Mouse (Mus musculus): ENCODE measurements around the gene Cacna1b. TPM values are rescaled to one million over a fixed set of nuclear protein-coding genes. Genes with fewer than 3 reads are reported as not detected.

The Cacna1b gene
- polyA plus RNA-seq, 1 experiment from 2014 or later: 12.0 TPM

DNA sequence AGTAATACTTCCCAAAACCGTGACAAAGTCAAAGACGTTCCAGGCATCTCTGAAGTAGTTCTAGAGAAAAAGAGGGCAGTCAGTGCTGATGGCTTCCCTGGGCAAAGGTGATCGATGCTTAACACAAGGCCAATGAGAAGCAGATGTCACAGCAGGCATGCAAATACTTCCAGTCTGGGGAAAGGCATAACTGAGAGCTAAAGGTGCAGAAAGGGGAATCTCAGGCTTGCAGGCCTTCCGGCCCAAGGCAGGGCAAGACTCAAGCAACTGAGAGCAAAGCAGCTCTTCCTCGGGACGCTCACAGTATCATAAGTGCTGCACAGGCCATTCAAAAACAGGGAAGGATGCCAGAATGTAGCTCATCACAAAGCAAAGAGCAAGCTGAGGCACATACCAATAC lies 114.4 kb downstream of the Cacna1b start:
- Histone ChIP-seq H3K9ac (replicated peaks; ENCODE audit: low read length) (no peak overlapping the region), H3K36me3 (ENCODE audit: control insufficient read depth, insufficient read depth, low read length) (peaks cover 68% of the 10 kb centered on the region), H3K9me3 (ENCODE audit: control insufficient read depth, low read length) (no peaks in the 10 kb centered on the region), H3K27me3 (ENCODE audit: control insufficient read depth, insufficient read depth, low read length) (no peaks in the 10 kb centered on the region), H3K4me1 (ENCODE audit: control insufficient read depth, insufficient read depth, low read length) (no peaks in the 10 kb centered on the region), H3K27ac (replicated peaks; ENCODE audit: low read depth, low read length) (no peak overlapping the region), H3K4me3 (replicated peaks; ENCODE audit: low read depth, low read length) (no peak overlapping the region), H3K4me2 (ENCODE audit: low read length) (no peak overlapping the region)
- no peak for DNase-seq
- ATAC-seq (ENCODE audit: low FRiP score, low TSS enrichment): no peak
- WGBS: 93% methylated on average over 6 of the region's 6 CpGs

DNA sequence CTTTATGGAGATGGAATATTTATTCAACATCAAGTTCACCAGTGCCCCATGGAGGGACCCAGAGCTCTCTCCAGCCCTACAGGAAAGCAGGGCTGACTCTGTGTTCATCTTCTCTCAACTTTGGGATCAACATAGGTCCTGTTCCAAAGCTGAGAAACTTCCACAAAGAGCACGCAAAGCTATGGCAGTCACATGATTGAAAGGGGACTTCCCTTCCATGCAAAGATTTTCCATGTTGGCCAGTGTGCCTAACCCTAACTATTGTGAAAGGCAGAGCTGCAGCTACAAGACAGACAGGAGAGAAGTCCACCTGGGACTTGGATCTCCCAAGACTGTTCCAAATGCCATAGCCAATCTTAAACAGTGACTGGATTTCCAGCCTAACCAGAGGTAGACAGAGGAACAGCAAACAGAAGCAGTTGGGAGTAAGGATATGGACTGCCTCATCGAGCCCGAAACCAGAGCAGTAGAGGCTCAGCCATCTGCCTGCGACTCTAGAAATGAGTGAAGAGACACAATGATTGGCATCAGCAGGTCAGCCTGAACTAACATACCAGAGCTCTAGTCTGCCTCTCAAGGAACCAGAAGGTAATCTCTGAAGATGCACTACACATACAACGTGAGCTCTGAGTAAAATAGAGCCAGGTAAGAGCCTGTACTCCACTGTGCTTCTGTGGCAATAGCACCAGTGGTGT lies 116.4 kb downstream of the Cacna1b start:
- ATAC-seq (ENCODE audit: low FRiP score, low TSS enrichment) (no peak), DNase-seq (no peak)
- Histone ChIP-seq H3K27ac (replicated peaks; ENCODE audit: low read depth, low read length) (no peak overlapping the region), H3K4me1 (ENCODE audit: control insufficient read depth, insufficient read depth, low read length) (no peaks in the 10 kb centered on the region), H3K9me3 (ENCODE audit: control insufficient read depth, low read length) (no peaks in the 10 kb centered on the region), H3K4me2 (ENCODE audit: low read length) (no peak overlapping the region), H3K4me3 (replicated peaks; ENCODE audit: low read depth, low read length) (no peak overlapping the region), H3K27me3 (ENCODE audit: control insufficient read depth, insufficient read depth, low read length) (no peaks in the 10 kb centered on the region), H3K9ac (replicated peaks; ENCODE audit: low read length) (no peak overlapping the region), H3K36me3 (ENCODE audit: control insufficient read depth, insufficient read depth, low read length) (peaks cover 60% of the 10 kb centered on the region)
- 93% methylated on average over 5 of the region's 5 CpGs for WGBS

DNA sequence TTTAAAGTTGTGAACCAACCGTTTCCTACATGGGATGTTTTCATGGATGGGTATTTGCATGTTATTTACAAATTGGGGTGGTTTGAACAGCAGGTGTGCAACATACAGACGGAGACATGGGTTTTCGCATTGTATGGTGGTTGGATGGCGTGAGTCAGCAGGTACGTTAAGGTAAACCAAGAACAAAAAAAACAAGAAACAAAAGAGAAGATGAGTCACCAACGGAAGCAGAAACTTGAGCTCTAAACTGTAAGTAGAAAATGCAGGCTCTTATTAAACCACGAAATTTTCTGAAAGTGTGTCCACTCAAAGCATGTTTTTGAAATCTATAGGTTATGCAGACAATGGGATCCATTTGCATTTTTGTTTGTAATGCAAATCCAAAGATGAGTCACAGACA lies 120.1 kb downstream of the Cacna1b start:
- H3K9ac ChIP-seq (replicated peaks; ENCODE audit: low read length): no peak overlapping the region
- WGBS: 83% methylated on average over 7 of the region's 7 CpGs
- DNase-seq (no peak), ATAC-seq (ENCODE audit: low FRiP score, low TSS enrichment) (no peak)
- peaks cover 30% of the 10 kb centered on the region for H3K36me3 ChIP-seq (ENCODE audit: control insufficient read depth, insufficient read depth, low read length)
- peaks cover 9% of the 10 kb centered on the region for H3K4me1 ChIP-seq (ENCODE audit: control insufficient read depth, insufficient read depth, low read length)
- no peaks in the 10 kb centered on the region for H3K9me3 ChIP-seq (ENCODE audit: control insufficient read depth, low read length)
- H3K4me2 ChIP-seq (ENCODE audit: low read length): no peak overlapping the region
- H3K4me3 ChIP-seq (replicated peaks; ENCODE audit: low read depth, low read length): no peak overlapping the region
- no peak overlapping the region for H3K27ac ChIP-seq (replicated peaks; ENCODE audit: low read depth, low read length)
- H3K27me3 ChIP-seq (ENCODE audit: control insufficient read depth, insufficient read depth, low read length): no peaks in the 10 kb centered on the region

DNA sequence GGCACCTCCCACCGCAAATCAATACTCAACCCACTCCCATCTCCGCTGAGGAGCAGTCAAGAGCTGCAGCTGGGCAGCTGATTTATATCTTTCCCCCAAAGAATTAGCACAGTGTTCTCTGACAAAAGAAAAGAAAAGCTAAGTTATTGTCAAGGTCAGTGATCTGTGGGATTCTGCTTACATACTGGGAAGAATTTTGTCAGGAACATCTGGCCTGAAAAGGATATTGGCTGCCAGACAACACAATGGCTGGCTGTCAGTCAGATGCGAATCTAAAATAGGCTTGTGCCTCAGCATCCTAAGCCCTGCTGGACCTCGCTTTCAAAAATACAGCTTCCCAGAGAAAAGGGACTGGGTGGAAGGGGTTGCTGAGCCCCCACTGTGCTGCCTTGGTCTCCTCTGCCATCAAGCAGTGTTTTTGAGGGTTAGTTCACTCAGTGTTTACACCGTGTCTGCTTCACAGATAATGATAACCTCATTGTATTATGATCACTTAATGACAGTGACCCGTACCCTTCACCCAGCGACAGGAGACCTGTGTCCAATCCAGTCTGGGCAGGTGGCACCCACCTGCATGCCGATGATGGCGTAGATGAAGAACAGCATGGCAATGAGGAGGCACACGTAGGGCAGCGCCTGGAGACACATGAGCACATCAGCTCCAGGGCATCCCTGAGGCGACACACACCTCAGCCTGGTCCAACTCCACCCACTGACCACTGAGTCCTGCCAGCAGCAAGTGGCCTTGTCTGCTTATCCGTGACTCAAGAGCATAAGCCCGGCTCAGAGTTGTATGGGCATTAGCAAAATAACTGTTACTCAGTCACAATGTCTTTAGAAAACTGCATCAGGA lies 124.6 kb downstream of the Cacna1b start:
- Histone ChIP-seq H3K9ac (replicated peaks; ENCODE audit: low read length) (no peak overlapping the region), H3K27ac (replicated peaks; ENCODE audit: low read depth, low read length) (peak overlapping the region; percentile 57), H3K4me2 (ENCODE audit: low read length) (no peak overlapping the region), H3K4me1 (ENCODE audit: control insufficient read depth, insufficient read depth, low read length) (peaks cover 13% of the 10 kb centered on the region), H3K27me3 (ENCODE audit: control insufficient read depth, insufficient read depth, low read length) (no peaks in the 10 kb centered on the region), H3K36me3 (ENCODE audit: control insufficient read depth, insufficient read depth, low read length) (peaks cover 47% of the 10 kb centered on the region), H3K9me3 (ENCODE audit: control insufficient read depth, low read length) (no peaks in the 10 kb centered on the region), H3K4me3 (replicated peaks; ENCODE audit: low read depth, low read length) (no peak overlapping the region)
- DNase-seq: peak; percentile 38
- ATAC-seq (ENCODE audit: low FRiP score, low TSS enrichment): peak; percentile 37; the same call in 1 of the 2 replicates
- 36% methylated on average over 14 of the region's 14 CpGs for WGBS

DNA sequence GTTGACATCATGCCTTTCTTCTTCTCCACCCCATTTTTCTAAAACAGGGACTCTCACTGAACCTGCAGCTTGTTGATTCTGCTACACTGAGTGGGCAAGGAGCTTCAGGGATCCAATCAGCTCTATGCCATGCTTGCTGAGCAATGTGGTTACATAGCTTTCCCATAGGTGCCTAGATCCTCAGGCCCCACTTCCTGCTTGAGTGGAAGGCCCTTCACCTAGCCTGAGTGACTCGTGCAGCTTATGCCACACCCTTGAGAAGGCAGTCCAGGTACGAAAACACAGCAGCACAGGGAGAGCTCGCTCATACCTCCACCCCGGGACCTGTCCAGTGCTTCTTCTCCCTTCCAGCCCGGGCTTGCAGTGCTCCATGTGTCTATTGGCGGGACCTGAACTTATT lies 129.3 kb downstream of the Cacna1b start:
- no peak overlapping the region for H3K4me3 ChIP-seq (replicated peaks; ENCODE audit: low read depth, low read length)
- H3K9ac ChIP-seq (replicated peaks; ENCODE audit: low read length): no peak overlapping the region
- ATAC-seq (ENCODE audit: low FRiP score, low TSS enrichment) (no peak), DNase-seq (no peak)
- H3K4me2 ChIP-seq (ENCODE audit: low read length): no peak overlapping the region
- H3K27ac ChIP-seq (replicated peaks; ENCODE audit: low read depth, low read length): no peak overlapping the region
- H3K9me3 ChIP-seq (ENCODE audit: control insufficient read depth, low read length): no peaks in the 10 kb centered on the region
- H3K27me3 ChIP-seq (ENCODE audit: control insufficient read depth, insufficient read depth, low read length): no peaks in the 10 kb centered on the region
- H3K4me1 ChIP-seq (ENCODE audit: control insufficient read depth, insufficient read depth, low read length): peaks cover 12% of the 10 kb centered on the region
- WGBS: 89% methylated on average over 6 of the region's 6 CpGs
- H3K36me3 ChIP-seq (ENCODE audit: control insufficient read depth, insufficient read depth, low read length): peaks cover 67% of the 10 kb centered on the region

DNA sequence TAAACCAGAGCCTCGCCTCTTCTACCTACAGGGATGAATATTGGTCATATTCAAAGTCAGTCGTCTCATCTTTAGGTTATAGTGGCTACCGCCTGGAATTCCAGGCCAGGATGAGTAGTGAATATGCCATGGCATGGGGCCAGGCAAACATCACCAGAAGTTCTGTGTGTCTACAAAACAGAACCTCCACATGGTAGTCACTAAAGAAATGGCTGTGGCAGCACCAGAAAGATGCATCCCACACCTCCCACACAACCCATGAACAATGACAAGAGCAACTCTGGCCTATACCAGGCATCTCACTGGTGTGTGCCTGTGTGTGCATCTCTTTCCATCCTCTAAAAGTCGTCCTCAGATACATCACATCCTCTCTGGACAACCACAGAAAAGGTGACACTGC lies 145.8 kb downstream of the Cacna1b start:
- ATAC-seq (ENCODE audit: low FRiP score, low TSS enrichment) (no peak), DNase-seq (no peak)
- Histone ChIP-seq H3K36me3 (ENCODE audit: control insufficient read depth, insufficient read depth, low read length) (peaks cover 57% of the 10 kb centered on the region), H3K4me1 (ENCODE audit: control insufficient read depth, insufficient read depth, low read length) (no peaks in the 10 kb centered on the region), H3K9ac (replicated peaks; ENCODE audit: low read length) (no peak overlapping the region), H3K9me3 (ENCODE audit: control insufficient read depth, low read length) (no peaks in the 10 kb centered on the region), H3K27ac (replicated peaks; ENCODE audit: low read depth, low read length) (no peak overlapping the region), H3K27me3 (ENCODE audit: control insufficient read depth, insufficient read depth, low read length) (no peaks in the 10 kb centered on the region), H3K4me3 (replicated peaks; ENCODE audit: low read depth, low read length) (no peak overlapping the region), H3K4me2 (ENCODE audit: low read length) (no peak overlapping the region)
- WGBS: 84% methylated on average over 4 of the region's 4 CpGs

DNA sequence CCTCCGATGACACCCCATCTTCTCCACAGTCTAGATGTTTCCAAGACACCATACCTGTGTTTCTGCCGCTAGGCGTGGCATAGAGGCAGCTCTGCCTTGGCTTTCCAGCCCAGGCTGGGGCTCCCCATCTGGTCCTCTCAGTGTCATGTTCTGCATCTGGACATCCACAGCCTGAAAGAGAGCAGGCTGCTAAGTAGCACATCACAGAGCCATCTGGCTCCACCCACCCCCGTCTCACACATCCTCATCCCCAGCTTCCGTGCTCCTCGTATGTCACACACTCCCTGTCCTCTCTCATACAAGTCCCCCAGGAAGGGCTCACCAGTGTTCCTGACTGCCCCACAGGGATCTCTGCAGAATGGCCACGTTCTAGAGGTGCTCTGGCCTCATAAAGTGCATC lies 153.2 kb downstream of the Cacna1b start:
- H3K4me1 ChIP-seq (ENCODE audit: control insufficient read depth, insufficient read depth, low read length): no peaks in the 10 kb centered on the region
- ATAC-seq (ENCODE audit: low FRiP score, low TSS enrichment) (no peak), DNase-seq (no peak)
- no peak overlapping the region for H3K4me2 ChIP-seq (ENCODE audit: low read length)
- whole genome bisulfite sequencing: 87% methylated on average over 7 of the region's 7 CpGs
- H3K9me3 ChIP-seq (ENCODE audit: control insufficient read depth, low read length): no peaks in the 10 kb centered on the region
- H3K27ac ChIP-seq (replicated peaks; ENCODE audit: low read depth, low read length): no peak overlapping the region
- H3K9ac ChIP-seq (replicated peaks; ENCODE audit: low read length): no peak overlapping the region
- H3K36me3 ChIP-seq (ENCODE audit: control insufficient read depth, insufficient read depth, low read length): peaks cover 81% of the 10 kb centered on the region
- H3K4me3 ChIP-seq (replicated peaks; ENCODE audit: low read depth, low read length): no peak overlapping the region
- H3K27me3 ChIP-seq (ENCODE audit: control insufficient read depth, insufficient read depth, low read length): no peaks in the 10 kb centered on the region

DNA sequence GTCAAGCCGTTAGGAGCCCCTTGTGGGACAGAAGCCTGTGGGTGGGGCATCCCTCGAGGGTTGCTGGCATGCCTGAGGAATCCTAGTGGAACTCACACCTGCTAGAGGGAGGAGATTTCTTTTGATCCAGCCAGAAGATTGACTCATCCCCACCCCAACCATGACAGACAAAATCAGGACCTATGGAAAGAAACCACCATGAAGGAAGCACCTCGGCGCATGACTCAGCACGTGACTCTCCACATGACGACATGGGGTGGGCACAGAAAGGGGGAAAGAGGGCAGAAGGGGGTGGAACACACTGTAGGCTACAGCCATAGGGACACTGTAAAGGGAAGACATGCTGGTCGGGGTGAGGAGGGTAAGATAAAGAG lies 154.2 kb downstream of the Cacna1b start:
- no peak overlapping the region for H3K27ac ChIP-seq (replicated peaks; ENCODE audit: low read depth, low read length)
- no peaks in the 10 kb centered on the region for H3K4me1 ChIP-seq (ENCODE audit: control insufficient read depth, insufficient read depth, low read length)
- no peak overlapping the region for H3K9ac ChIP-seq (replicated peaks; ENCODE audit: low read length)
- ATAC-seq (ENCODE audit: low FRiP score, low TSS enrichment) (no peak), DNase-seq (no peak)
- WGBS: 46% methylated on average over 7 of the region's 7 CpGs
- no peaks in the 10 kb centered on the region for H3K9me3 ChIP-seq (ENCODE audit: control insufficient read depth, low read length)
- H3K36me3 ChIP-seq (ENCODE audit: control insufficient read depth, insufficient read depth, low read length): peaks cover 71% of the 10 kb centered on the region
- no peaks in the 10 kb centered on the region for H3K27me3 ChIP-seq (ENCODE audit: control insufficient read depth, insufficient read depth, low read length)
- H3K4me2 ChIP-seq (ENCODE audit: low read length): no peak overlapping the region
- H3K4me3 ChIP-seq (replicated peaks; ENCODE audit: low read depth, low read length): no peak overlapping the region

Measured in midbrain, embryonic 14.5 days (tissue).